Mouse (Mus musculus): ENCODE results near the gene Tlx2. TPM values are rescaled to one million over a fixed set of nuclear protein-coding genes. Genes with fewer than 3 reads are reported as not detected.

The Tlx2 gene
- polyA plus RNA-seq, 1 experiment from 2014 or later, result not detected

- peak within 1 kb of the TSS; percentile 67 for H3K4me2 ChIP-seq (ENCODE audit: low read depth, low read length)
- peak within 1 kb of the TSS; percentile 80 for H3K27ac ChIP-seq (ENCODE audit: low read depth, low read length)
- H3K4me1 ChIP-seq (ENCODE audit: control insufficient read depth, insufficient read depth, low read length), result peaks cover 22% of the 10 kb centered on the region
- H3K9me3 ChIP-seq (ENCODE audit: control insufficient read depth, low read length), result no peaks in the 10 kb centered on the region
- peak; percentile 84 for ATAC-seq (ENCODE audit: low read depth)
- peak within 1 kb of the TSS; percentile 90 for H3K9ac ChIP-seq (replicated peaks; ENCODE audit: low read depth, low read length)
- H3K4me3 ChIP-seq (ENCODE audit: low read depth, low read length), result peak within 1 kb of the TSS; percentile 77
- no peaks in the 10 kb centered on the region for H3K27me3 ChIP-seq (ENCODE audit: control insufficient read depth, insufficient read depth, low read length)
- H3K36me3 ChIP-seq (ENCODE audit: control insufficient read depth, insufficient read depth, low read length), result peaks cover 18% of the 10 kb centered on the region
- under 1% methylated on average over 56 of the region's 58 CpGs for WGBS
These were observed 45.0 kb upstream of the Tlx2 start, which contains the start of gene Mogs for GRCm38 (mm10) chr6:83115011-83115671. TSS of gene Mogs (plus strand) at chr6:83115496.

DNA sequence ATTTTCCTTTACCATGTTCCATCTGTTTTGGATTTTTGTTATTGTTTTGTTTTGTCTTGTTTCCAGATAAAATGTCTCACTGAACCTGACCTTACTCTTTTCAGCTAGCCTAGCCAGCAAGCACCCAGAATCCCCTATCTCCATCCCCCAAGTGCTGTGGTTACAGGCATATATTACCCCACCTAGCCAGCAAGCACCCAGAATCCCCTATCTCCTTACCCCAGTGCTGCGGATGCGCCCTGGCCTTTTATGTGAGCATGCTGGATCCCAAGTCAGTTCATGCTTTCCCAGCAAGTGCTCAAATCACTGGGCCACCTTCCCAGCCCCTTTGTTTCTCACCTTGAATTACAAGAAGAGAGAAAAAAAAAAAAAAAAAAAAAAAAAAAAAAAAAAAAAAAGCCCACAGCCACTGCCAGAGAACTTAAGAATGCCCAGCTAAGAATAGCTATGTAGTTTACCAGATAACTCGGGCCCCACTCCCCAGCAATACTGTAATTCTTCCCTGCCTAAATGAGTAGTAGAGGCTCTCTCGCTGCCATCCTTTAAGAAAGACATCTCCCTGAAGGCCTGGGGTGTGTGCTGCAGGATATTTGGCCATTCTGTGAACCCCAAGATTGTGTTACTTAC, 41.5 kb upstream of the Tlx2 start:
- Histone ChIP-seq H3K4me2 (ENCODE audit: low read depth, low read length) (no peak overlapping the region), H3K9ac (replicated peaks; ENCODE audit: low read depth, low read length) (no peak overlapping the region), H3K36me3 (ENCODE audit: control insufficient read depth, insufficient read depth, low read length) (peaks cover 3% of the 10 kb centered on the region; the same call in 1 of the 2 replicates), H3K4me1 (ENCODE audit: control insufficient read depth, insufficient read depth, low read length) (peaks cover 25% of the 10 kb centered on the region), H3K27ac (ENCODE audit: low read depth, low read length) (no peak overlapping the region), H3K9me3 (ENCODE audit: control insufficient read depth, low read length) (no peaks in the 10 kb centered on the region), H3K27me3 (ENCODE audit: control insufficient read depth, insufficient read depth, low read length) (no peaks in the 10 kb centered on the region), H3K4me3 (ENCODE audit: low read depth, low read length) (no peak overlapping the region)
- no peak for ATAC-seq (ENCODE audit: low read depth)
- WGBS, result 93% methylated on average over 4 of the region's 4 CpGs

- no peaks in the 10 kb centered on the region for H3K9me3 ChIP-seq (ENCODE audit: control insufficient read depth, low read length)
- under 1% methylated on average over 76 of the region's 76 CpGs for WGBS
- peak within 1 kb of the TSS; percentile 93 for H3K4me2 ChIP-seq (ENCODE audit: low read depth, low read length)
- H3K4me3 ChIP-seq (ENCODE audit: low read depth, low read length), result peak within 1 kb of the TSS; percentile 80
- peak; percentile 87 for ATAC-seq (ENCODE audit: low read depth)
- H3K27ac ChIP-seq (ENCODE audit: low read depth, low read length), result peak within 1 kb of the TSS; percentile 75
- H3K9ac ChIP-seq (replicated peaks; ENCODE audit: low read depth, low read length), result peak within 1 kb of the TSS; percentile 86
- peaks cover 3% of the 10 kb centered on the region; the same call in 1 of the 2 replicates for H3K36me3 ChIP-seq (ENCODE audit: control insufficient read depth, insufficient read depth, low read length)
- H3K4me1 ChIP-seq (ENCODE audit: control insufficient read depth, insufficient read depth, low read length), result peaks cover 15% of the 10 kb centered on the region; the same call in 1 of the 2 replicates
- H3K27me3 ChIP-seq (ENCODE audit: control insufficient read depth, insufficient read depth, low read length), result no peaks in the 10 kb centered on the region
These were observed 38.9 kb upstream of the Tlx2 start, which contains the start of gene Mrpl53 for GRCm38 (mm10) chr6:83108762-83109668. TSS of gene Mrpl53 (plus strand) at chr6:83109040.

DNA sequence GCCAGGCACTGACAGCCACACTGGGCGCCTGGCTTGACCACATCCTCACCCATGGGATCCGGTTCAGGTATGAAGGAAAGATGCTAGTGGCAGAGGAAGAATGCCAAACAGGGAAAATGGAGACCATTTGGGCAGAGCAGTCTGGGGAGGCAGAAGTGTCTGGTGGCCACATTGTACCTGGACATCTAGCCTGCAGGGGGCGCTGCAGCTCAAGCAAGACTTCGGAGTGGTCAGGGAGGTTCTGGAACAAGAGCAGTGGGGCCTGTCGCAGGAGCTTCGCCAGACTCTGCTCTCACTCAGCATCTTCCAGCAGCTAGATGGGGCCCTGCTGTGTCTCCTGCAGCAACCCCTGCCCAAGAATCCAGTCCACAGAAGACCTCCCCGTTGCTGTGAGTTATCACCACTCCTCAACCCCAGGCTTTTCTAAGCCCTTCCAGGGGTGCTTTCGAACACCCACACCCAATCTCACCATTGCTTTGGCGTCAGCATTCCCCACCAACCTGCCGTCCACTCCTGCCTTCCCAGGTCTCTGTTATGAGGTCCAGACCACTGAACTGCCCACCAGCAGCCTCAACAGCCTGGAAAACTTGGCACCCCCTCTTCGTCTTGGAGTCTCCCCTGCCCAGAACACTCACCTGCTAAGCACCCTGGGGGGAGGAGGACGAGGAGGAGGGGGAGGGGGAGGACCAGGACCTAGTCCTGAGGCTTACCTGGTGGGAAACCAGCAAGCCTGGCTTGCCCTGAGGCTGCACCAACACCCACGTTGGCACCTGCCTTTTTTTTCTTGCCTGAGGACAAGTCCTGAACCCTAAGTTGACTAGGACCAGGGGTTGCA, 37.7 kb upstream of the Tlx2 start:
- Histone ChIP-seq H3K4me1 (ENCODE audit: control insufficient read depth, insufficient read depth, low read length) (peaks cover 22% of the 10 kb centered on the region), H3K4me3 (ENCODE audit: low read depth, low read length) (no peak overlapping the region; the same call in 1 of the 2 replicates), H3K27ac (ENCODE audit: low read depth, low read length) (no peak overlapping the region), H3K9me3 (ENCODE audit: control insufficient read depth, low read length) (no peaks in the 10 kb centered on the region), H3K27me3 (ENCODE audit: control insufficient read depth, insufficient read depth, low read length) (no peaks in the 10 kb centered on the region), H3K4me2 (ENCODE audit: low read depth, low read length) (peak overlapping the region; percentile 93), H3K36me3 (ENCODE audit: control insufficient read depth, insufficient read depth, low read length) (peaks cover 3% of the 10 kb centered on the region; the same call in 1 of the 2 replicates), H3K9ac (replicated peaks; ENCODE audit: low read depth, low read length) (0 out of 2 replicates have a peak overlapping the region, but pooled peaks have one; percentile 11)
- WGBS, result 33% methylated on average over 13 of the region's 13 CpGs
- peak; percentile 12; the same call in 1 of the 2 replicates for ATAC-seq (ENCODE audit: low read depth)

GRCm38 (mm10) chr6:83104158-83104557, 34.1 kb upstream of the Tlx2 start:
- H3K27me3 ChIP-seq (ENCODE audit: control insufficient read depth, insufficient read depth, low read length), result peaks cover 3% of the 10 kb centered on the region; the same call in 1 of the 2 replicates

DNA sequence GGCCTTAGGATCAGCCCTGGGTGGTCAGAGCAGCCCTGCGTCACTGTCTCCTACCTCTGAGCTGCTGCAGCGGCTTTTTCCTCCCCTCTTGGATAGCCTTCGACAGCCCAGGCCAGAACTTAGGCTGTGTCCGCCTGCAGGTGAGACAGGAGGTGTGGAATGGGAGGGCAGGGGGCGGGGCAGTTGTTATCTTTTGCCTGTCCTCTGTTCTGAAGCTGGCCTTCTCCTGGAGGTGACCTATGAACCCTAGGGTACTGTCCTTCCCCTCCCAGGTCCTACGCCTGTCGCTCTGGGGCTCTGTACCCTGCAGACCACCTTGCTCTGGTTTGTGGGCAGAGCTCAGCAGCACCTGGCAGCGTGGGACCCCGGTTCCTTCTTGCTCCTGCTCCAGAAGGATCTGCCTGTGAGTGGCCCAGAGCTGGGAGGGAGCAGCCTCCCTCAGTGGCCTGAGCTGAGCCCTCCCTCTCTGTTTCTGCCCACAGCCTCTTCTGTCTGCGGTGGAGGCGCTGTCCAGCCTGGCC, 33.1 kb upstream of the Tlx2 start:
- no peak overlapping the region for H3K27ac ChIP-seq (ENCODE audit: low read depth, low read length)
- peaks cover 3% of the 10 kb centered on the region; the same call in 1 of the 2 replicates for H3K27me3 ChIP-seq (ENCODE audit: control insufficient read depth, insufficient read depth, low read length)
- WGBS, result 48% methylated on average over 11 of the region's 11 CpGs
- H3K9ac ChIP-seq (replicated peaks; ENCODE audit: low read depth, low read length), result 0 out of 2 replicates have a peak overlapping the region, but pooled peaks have one; percentile 28
- peak overlapping the region; percentile 74 for H3K4me2 ChIP-seq (ENCODE audit: low read depth, low read length)
- no peak for ATAC-seq (ENCODE audit: low read depth)
- peaks cover 19% of the 10 kb centered on the region for H3K4me1 ChIP-seq (ENCODE audit: control insufficient read depth, insufficient read depth, low read length)
- no peaks in the 10 kb centered on the region for H3K9me3 ChIP-seq (ENCODE audit: control insufficient read depth, low read length)
- H3K36me3 ChIP-seq (ENCODE audit: control insufficient read depth, insufficient read depth, low read length), result no peaks in the 10 kb centered on the region
- H3K4me3 ChIP-seq (ENCODE audit: low read depth, low read length), result peak overlapping the region; percentile 53; the same call in 1 of the 2 replicates

More at GRCm38 (mm10) chr6:83104158-83104557, 34.1 kb upstream of the Tlx2 start:
- peaks cover 24% of the 10 kb centered on the region for H3K4me1 ChIP-seq (ENCODE audit: control insufficient read depth, insufficient read depth, low read length)
- ATAC-seq (ENCODE audit: low read depth), result no peak
- no peaks in the 10 kb centered on the region for H3K9me3 ChIP-seq (ENCODE audit: control insufficient read depth, low read length)
- no peak overlapping the region for H3K9ac ChIP-seq (replicated peaks; ENCODE audit: low read depth, low read length)
- H3K27ac ChIP-seq (ENCODE audit: low read depth, low read length), result no peak overlapping the region
- WGBS, result 80% methylated on average over 4 of the region's 4 CpGs
- no peaks in the 10 kb centered on the region for H3K36me3 ChIP-seq (ENCODE audit: control insufficient read depth, insufficient read depth, low read length)
- H3K4me3 ChIP-seq (ENCODE audit: low read depth, low read length), result no peak overlapping the region
- no peak overlapping the region for H3K4me2 ChIP-seq (ENCODE audit: low read depth, low read length)

GRCm38 (mm10) chr6:83101688-83102556, 31.8 kb upstream of the Tlx2 start:
- Histone ChIP-seq H3K4me2 (ENCODE audit: low read depth, low read length) (peak overlapping the region; percentile 74), H3K9me3 (ENCODE audit: control insufficient read depth, low read length) (no peaks in the 10 kb centered on the region), H3K27me3 (ENCODE audit: control insufficient read depth, insufficient read depth, low read length) (peaks cover 3% of the 10 kb centered on the region; the same call in 1 of the 2 replicates), H3K4me1 (ENCODE audit: control insufficient read depth, insufficient read depth, low read length) (peaks cover 16% of the 10 kb centered on the region), H3K27ac (ENCODE audit: low read depth, low read length) (peak overlapping the region; percentile 76), H3K4me3 (ENCODE audit: low read depth, low read length) (peak overlapping the region; percentile 53), H3K9ac (replicated peaks; ENCODE audit: low read depth, low read length) (peak overlapping the region; percentile 78), H3K36me3 (ENCODE audit: control insufficient read depth, insufficient read depth, low read length) (no peaks in the 10 kb centered on the region)
- peak; percentile 82 for ATAC-seq (ENCODE audit: low read depth)
- under 1% methylated on average over 65 of the region's 74 CpGs for WGBS

All from neural tube, embryonic 14.5 days (tissue).